Mouse (Mus musculus) heart, embryonic 14.5 days (tissue): ENCODE measurements around the gene Acoxl. TPM values are rescaled to one million over a fixed set of nuclear protein-coding genes. Genes with fewer than 3 reads are reported as not detected.

ENCODE experiments used
- ATAC-seq: fragments of 200-750 bp; cut with Nextera tagmentation; 2 replicates; pipeline ENCODE4 v1.8.0; 2017; ENCODE audit warnings: low read depth, moderate TSS enrichment; ENCODE audit not compliant: insufficient number of reproducible peaks, insufficient read depth, low FRiP score
- H3K27ac ChIP-seq, 2 experiments: fragments of 200-500 bp in 1 of 2; fragments of 300-500 bp in 1 of 2; sonication (generic) in 1 of 2; replicated peaks in 1 of 2; 2 replicates each; pipeline ENCODE4 v1.5.1; 2012 to 2014; ENCODE audit warnings: low read depth in 2 of 2, low read length in 2 of 2, control low read depth in 1 of 2, mild to moderate bottlenecking in 1 of 2, mixed read lengths in 1 of 2; ENCODE audit not compliant: control insufficient read depth in 1 of 2, insufficient read depth in 1 of 2
- H3K27me3 ChIP-seq: fragments of 300-500 bp; sonication (generic); 2 replicates; pipeline ENCODE4 v1.6.1; 2014; ENCODE audit warnings: mild to moderate bottlenecking, low read length, control low read depth; ENCODE audit not compliant: control insufficient read depth, insufficient read depth
- H3K36me3 ChIP-seq: fragments of 300-500 bp; sonication (generic); 2 replicates; pipeline ENCODE4 v1.6.1; 2014; ENCODE audit warnings: mild to moderate bottlenecking, control low read depth, low read length, mixed read lengths; ENCODE audit not compliant: control insufficient read depth, insufficient read depth
- H3K4me1 ChIP-seq, 2 experiments: fragments of 200-500 bp in 1 of 2; fragments of 300-500 bp in 1 of 2; sonication (generic) in 1 of 2; 2 replicates each; pipeline ENCODE4 v1.6.1; 2012 to 2014; ENCODE audit warnings: low read length in 2 of 2, control low read depth in 1 of 2, mixed read lengths in 1 of 2; ENCODE audit not compliant: control insufficient read depth in 2 of 2, insufficient read depth in 2 of 2
- H3K4me2 ChIP-seq: fragments of 300-500 bp; sonication (generic); 2 replicates; pipeline ENCODE4 v1.6.1; 2014; ENCODE audit warnings: mild to moderate bottlenecking, low read length
- H3K4me3 ChIP-seq, 2 experiments: fragments of 200-500 bp in 1 of 2; fragments of 300-500 bp in 1 of 2; sonication (generic) in 1 of 2; 2 replicates each; pipeline ENCODE4 v1.5.1; 2012 to 2014; ENCODE audit warnings: low read length in 2 of 2, mild to moderate bottlenecking in 2 of 2, control low read depth in 1 of 2, low read depth in 1 of 2, moderate library complexity in 1 of 2; ENCODE audit not compliant: control insufficient read depth in 1 of 2, insufficient read depth in 1 of 2
- H3K9ac ChIP-seq: fragments of 300-500 bp; sonication (generic); 2 replicates; pipeline ENCODE4 v1.6.1; 2014; ENCODE audit warnings: mild to moderate bottlenecking, low read length
- H3K9me3 ChIP-seq: fragments of 300-500 bp; sonication (generic); 2 replicates; pipeline ENCODE4 v1.6.1; 2016; ENCODE audit warnings: low read length, control low read depth; ENCODE audit not compliant: control insufficient read depth
- WGBS: fragments of 180-500 bp; shearing (Covaris S2); extraction: QIAGEN DNeasy Blood & Tissue Kit; methylation state at CpG from one replicate; pipeline ENCODE4 v1.1.7; 2014; 5-methylcytosine and 5-hydroxymethylcytosine counted together
- polyA plus RNA-seq: library from polyadenylated mRNA; unstranded; fragments of >200 nt; fragmentation: Nextera tagmentation; extraction: Ambion mirVana; gene quantifications from 2 replicates; pipeline ENCODE4 v1.2.1, GENCODE M21; 2014

The Acoxl gene
- polyA plus RNA-seq, 1 experiment from 2014 or later, result 0.19 TPM

- peaks cover 7% of the 10 kb centered on the region; the same call in 1 of the 2 replicates for H3K27me3 ChIP-seq
- no peaks in the 10 kb centered on the region for H3K36me3 ChIP-seq
- H3K27ac ChIP-seq, result no peak overlapping the region
- ATAC-seq, result no peak
- peaks cover 19 to 24% of the 10 kb centered on the region in 2 experiments for H3K4me1 ChIP-seq
- peak overlapping the region; percentile 91 for H3K4me2 ChIP-seq
- no peaks in the 10 kb centered on the region for H3K9me3 ChIP-seq
- 3% methylated on average over 9 of the region's 9 CpGs for WGBS
- peak overlapping the region; percentile 29 to 78 for H3K4me3 ChIP-seq
- peak overlapping the region; percentile 39; the same call in 1 of the 2 replicates for H3K9ac ChIP-seq
Observed at GRCm38 (mm10) chr2:128122491-128122890, 283.8 kb downstream of the Acoxl start.

GRCm38 (mm10) chr2:128122891-128123771 lies 284.5 kb downstream of the Acoxl start:
- 2% methylated on average over 40 of the region's 40 CpGs for WGBS
- peak overlapping the region; percentile 91 for H3K4me2 ChIP-seq
- no peaks in the 10 kb centered on the region for H3K9me3 ChIP-seq
- H3K4me1 ChIP-seq, result peaks cover 19 to 24% of the 10 kb centered on the region in 2 experiments
- H3K36me3 ChIP-seq, result no peaks in the 10 kb centered on the region
- peak overlapping the region; percentile 29 to 78 for H3K4me3 ChIP-seq
- no peak overlapping the region for H3K27ac ChIP-seq
- peaks cover 7% of the 10 kb centered on the region; the same call in 1 of the 2 replicates for H3K27me3 ChIP-seq
- no peak for ATAC-seq
- H3K9ac ChIP-seq, result peak overlapping the region; percentile 60

GRCm38 (mm10) chr2:128123921-128124683 lies 285.4 kb downstream of the Acoxl start:
- peaks cover 6% of the 10 kb centered on the region for H3K36me3 ChIP-seq
- H3K9me3 ChIP-seq, result no peaks in the 10 kb centered on the region
- peak overlapping the region; percentile 91 for H3K4me2 ChIP-seq
- peak overlapping the region; percentile 73 to 78 for H3K4me3 ChIP-seq
- H3K27me3 ChIP-seq, result peaks cover 7% of the 10 kb centered on the region; the same call in 1 of the 2 replicates
- peak overlapping the region; percentile 70 for H3K9ac ChIP-seq
- peaks cover 27 to 29% of the 10 kb centered on the region in 2 experiments for H3K4me1 ChIP-seq
- no peak for ATAC-seq
- no peak overlapping the region for H3K27ac ChIP-seq
- WGBS, result 6% methylated on average over 23 of the region's 23 CpGs

- no peak for ATAC-seq
- Histone ChIP-seq H3K4me3 (peak overlapping the region; percentile 73 to 78), H3K9ac (peak overlapping the region; percentile 70), H3K4me1 (peaks cover 29% of the 10 kb centered on the region in 2 experiments), H3K27me3 (peaks cover 7% of the 10 kb centered on the region; the same call in 1 of the 2 replicates), H3K27ac (no peak overlapping the region), H3K9me3 (no peaks in the 10 kb centered on the region), H3K4me2 (peak overlapping the region; percentile 91), H3K36me3 (peaks cover 11% of the 10 kb centered on the region)
- WGBS, result 6% methylated on average over 15 of the region's 15 CpGs
Observed at GRCm38 (mm10) chr2:128124693-128125092, 286.0 kb downstream of the Acoxl start.

- H3K9me3 ChIP-seq, result no peaks in the 10 kb centered on the region
- peak within 1 kb of the TSS; percentile 55 to 93 for H3K27ac ChIP-seq
- H3K27me3 ChIP-seq, result peaks cover 7% of the 10 kb centered on the region; the same call in 1 of the 2 replicates
- H3K36me3 ChIP-seq, result peaks cover 23% of the 10 kb centered on the region
- H3K4me1 ChIP-seq, result peaks cover 29 to 32% of the 10 kb centered on the region in 2 experiments
- H3K4me2 ChIP-seq, result peak within 1 kb of the TSS; percentile 91
- peak within 1 kb of the TSS; percentile 87 for H3K9ac ChIP-seq
- ATAC-seq, result peak; percentile 78
- H3K4me3 ChIP-seq, result peak within 1 kb of the TSS; percentile 73 to 78
- WGBS, result under 1% methylated on average over 70 of the region's 76 CpGs
Observed at GRCm38 (mm10) chr2:128125635-128126470, 287.2 kb downstream of the Acoxl start, which contains the start of gene Bcl2l11. Gene Bcl2l11, plus strand, starts transcription at chr2:128126038.

- under 1% methylated on average over 35 of the region's 35 CpGs for WGBS
- Histone ChIP-seq H3K27ac (peak overlapping the region; percentile 55 to 93; a peak in 3 of 4 replicates), H3K9ac (peak overlapping the region; percentile 87), H3K4me3 (peak overlapping the region; percentile 73 to 78), H3K9me3 (no peaks in the 10 kb centered on the region), H3K4me2 (peak overlapping the region; percentile 91), H3K36me3 (peaks cover 31% of the 10 kb centered on the region), H3K4me1 (peaks cover 29 to 32% of the 10 kb centered on the region in 2 experiments), H3K27me3 (peaks cover 7% of the 10 kb centered on the region; the same call in 1 of the 2 replicates)
- no peak for ATAC-seq
Observed at GRCm38 (mm10) chr2:128126591-128127051, 287.9 kb downstream of the Acoxl start.
